Mouse (Mus musculus): Measurements from ENCODE around the gene Aspa.

Gene Aspa

GRCm38 (mm10) chr11:73257362-73257945, 71.9 kb downstream of the Aspa start:
- DNase-seq (ENCODE audit: low spot score in 2 of 2) = no peak
